Mouse (Mus musculus) thymus, adult 2 months (tissue): Measurements from ENCODE around the gene Ubr1. TPM values are rescaled to one million over a fixed set of nuclear protein-coding genes. Genes with fewer than 3 reads are reported as not detected.

ENCODE experiments used
- DNase-seq: peaks from one replicate; pipeline ENCODE4 v3.0.0; 2021
- H3K27ac ChIP-seq: fragments of 200-500 bp; 2 replicates; pipeline ENCODE4 v1.5.1; 2012; ENCODE audit warnings: low read length, control low read depth; ENCODE audit not compliant: control insufficient read depth, insufficient read depth
- H3K27me3 ChIP-seq: fragments of 200-500 bp; 2 replicates; pipeline ENCODE4 v1.6.1; 2012; ENCODE audit warnings: mild to moderate bottlenecking, low read length, moderate library complexity, mixed read lengths; ENCODE audit not compliant: control insufficient read depth, insufficient read depth
- H3K36me3 ChIP-seq: fragments of 200-500 bp; 2 replicates; pipeline ENCODE4 v1.6.1; 2012; ENCODE audit warnings: mild to moderate bottlenecking, low read length, moderate library complexity; ENCODE audit not compliant: control insufficient read depth, insufficient read depth
- H3K4me1 ChIP-seq: fragments of 200-500 bp; replicated peaks from 2 replicates; pipeline ENCODE4 v1.6.1; 2012; ENCODE audit warnings: low read length; ENCODE audit not compliant: control insufficient read depth, insufficient read depth
- H3K4me3 ChIP-seq: fragments of 200-500 bp; 2 replicates; pipeline ENCODE4 v1.5.1; 2012; ENCODE audit warnings: mild to moderate bottlenecking, low read length, control low read depth, moderate library complexity; ENCODE audit not compliant: control insufficient read depth, insufficient read depth
- CTCF ChIP-seq: fragments of 200-500 bp; IDR thresholded peaks from 2 replicates; pipeline ENCODE4 v1.5.1; 2012; ENCODE audit warnings: mild to moderate bottlenecking, control low read depth, low read length, moderate library complexity, borderline replicate concordance; ENCODE audit not compliant: control insufficient read depth, poor library complexity, insufficient read depth; ENCODE audit errors: extremely low read depth
- POLR2A ChIP-seq: fragments of 200-500 bp; IDR thresholded peaks from 2 replicates; pipeline ENCODE4 v1.6.1; 2012; ENCODE audit warnings: mild to moderate bottlenecking, low read length, control low read depth, moderate library complexity; ENCODE audit not compliant: control insufficient read depth, poor library complexity, insufficient read depth; ENCODE audit errors: extremely low read depth
- WGBS: fragments of 180-500 bp; shearing (Covaris S2); methylation state at CpG from one replicate; pipeline ENCODE4 v1.1.7; 2018; 5-methylcytosine and 5-hydroxymethylcytosine counted together
- polyA plus RNA-seq: library from polyadenylated mRNA; depleted of rRNA; stranded (reverse); fragments of >200 nt; gene quantifications from 2 replicates; pipeline ENCODE4 v1.2.3, GENCODE M21; 2012

Gene Ubr1
- polyA plus RNA-seq, 1 experiment = 60.3 TPM

- peaks cover 2% of the 10 kb centered on the region for H3K4me1 ChIP-seq
- no peak overlapping the region for H3K27ac ChIP-seq
- no peak for DNase-seq
- H3K4me3 ChIP-seq = no peak overlapping the region
- H3K27me3 ChIP-seq = no peaks in the 10 kb centered on the region
- TF ChIP-seq CTCF (no peak), POLR2A (no peak)
- H3K36me3 ChIP-seq = peaks cover 15% of the 10 kb centered on the region; the same call in 1 of the 2 replicates
- 98% methylated on average over 3 of the region's 3 CpGs for WGBS
Measured at GRCm38 (mm10) chr2:120965486-120965885, 5.0 kb downstream of the Ubr1 start.

- WGBS = 89% methylated on average over 7 of the region's 7 CpGs
Measured at GRCm38 (mm10) chr2:120963110-120963509, 7.4 kb downstream of the Ubr1 start.

GRCm38 (mm10) chr2:120960261-120960660 lies 10.3 kb downstream of the Ubr1 start:
- DNase-seq = no peak
- Histone ChIP-seq H3K4me3 (no peak overlapping the region), H3K36me3 (peaks cover 30% of the 10 kb centered on the region), H3K4me1 (no peaks in the 10 kb centered on the region), H3K27ac (no peak overlapping the region), H3K27me3 (no peaks in the 10 kb centered on the region)
- TF ChIP-seq CTCF (no peak), POLR2A (no peak)
- WGBS = 100% methylated on average over 1 of the region's 1 CpGs

More at GRCm38 (mm10) chr2:120963110-120963509, 7.4 kb downstream of the Ubr1 start:
- H3K27ac ChIP-seq = no peak overlapping the region
- no peaks in the 10 kb centered on the region for H3K27me3 ChIP-seq
- no peak overlapping the region for H3K4me3 ChIP-seq
- peaks cover 28% of the 10 kb centered on the region for H3K36me3 ChIP-seq
- DNase-seq = no peak
- no peak for TF ChIP-seq POLR2A
- TF ChIP-seq CTCF = no peak
- H3K4me1 ChIP-seq = no peaks in the 10 kb centered on the region

GRCm38 (mm10) chr2:120959827-120960226 lies 10.7 kb downstream of the Ubr1 start:
- H3K4me3 ChIP-seq = no peak overlapping the region
- WGBS = 97% methylated on average over 5 of the region's 5 CpGs
- DNase-seq = no peak
- H3K4me1 ChIP-seq = no peaks in the 10 kb centered on the region
- H3K27ac ChIP-seq = no peak overlapping the region
- peaks cover 33% of the 10 kb centered on the region for H3K36me3 ChIP-seq
- no peaks in the 10 kb centered on the region for H3K27me3 ChIP-seq
- TF ChIP-seq POLR2A = no peak
- TF ChIP-seq CTCF = no peak

GRCm38 (mm10) chr2:120959363-120959762 lies 11.2 kb downstream of the Ubr1 start:
- no peaks in the 10 kb centered on the region for H3K4me1 ChIP-seq
- H3K27me3 ChIP-seq = no peaks in the 10 kb centered on the region
- H3K4me3 ChIP-seq = no peak overlapping the region
- H3K36me3 ChIP-seq = peaks cover 38% of the 10 kb centered on the region
- TF ChIP-seq CTCF = no peak
- no peak for TF ChIP-seq POLR2A
- DNase-seq = no peak
- no peak overlapping the region for H3K27ac ChIP-seq
- 92% methylated on average over 2 of the region's 2 CpGs for WGBS

- TF ChIP-seq CTCF (no peak), POLR2A (no peak)
- 96% methylated on average over 2 of the region's 2 CpGs for WGBS
- no peak for DNase-seq
- no peaks in the 10 kb centered on the region for H3K27me3 ChIP-seq
- no peak overlapping the region for H3K4me3 ChIP-seq
- H3K36me3 ChIP-seq = peaks cover 47% of the 10 kb centered on the region
- H3K4me1 ChIP-seq = no peaks in the 10 kb centered on the region
- H3K27ac ChIP-seq = no peak overlapping the region
Measured at GRCm38 (mm10) chr2:120952176-120952938, 18.2 kb downstream of the Ubr1 start.
